Mouse (Mus musculus) kidney, adult 9 months (tissue): ENCODE measurements at regions not wholly inside any gene's neighbourhood (a gene's known extent, or its start where the extent isn't known, plus 50 kb on each side); places are given as distances from the start of the nearest gene placed in this dataset.
A peak's percentile ranks its signal among the peaks of the same experiment; 100 is the strongest.

Experiments
- DNase-seq: peaks from one replicate; pipeline ENCODE4 v3.0.0; 2022

DNA sequence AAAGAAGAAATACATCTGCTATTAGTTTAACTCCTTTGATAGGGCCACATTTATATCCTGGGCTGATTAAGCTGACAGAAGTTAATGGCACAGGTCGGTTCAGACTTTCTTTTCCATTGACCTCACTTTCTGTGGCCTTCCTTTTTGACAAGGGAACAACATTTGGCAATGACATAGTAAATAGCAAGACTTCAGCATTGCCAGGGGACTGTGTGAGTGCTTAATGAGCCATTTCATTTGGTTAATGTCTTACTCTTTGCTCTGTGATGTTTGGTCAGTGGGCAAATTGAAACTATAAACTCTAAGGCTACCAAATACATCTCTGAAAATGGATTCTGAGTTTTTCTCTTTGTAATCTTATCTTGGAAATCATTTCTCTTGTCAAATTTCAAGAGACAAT lies 1405.9 kb downstream of the Nxph1 start:
- DNase-seq, result peak; percentile 75

DNA sequence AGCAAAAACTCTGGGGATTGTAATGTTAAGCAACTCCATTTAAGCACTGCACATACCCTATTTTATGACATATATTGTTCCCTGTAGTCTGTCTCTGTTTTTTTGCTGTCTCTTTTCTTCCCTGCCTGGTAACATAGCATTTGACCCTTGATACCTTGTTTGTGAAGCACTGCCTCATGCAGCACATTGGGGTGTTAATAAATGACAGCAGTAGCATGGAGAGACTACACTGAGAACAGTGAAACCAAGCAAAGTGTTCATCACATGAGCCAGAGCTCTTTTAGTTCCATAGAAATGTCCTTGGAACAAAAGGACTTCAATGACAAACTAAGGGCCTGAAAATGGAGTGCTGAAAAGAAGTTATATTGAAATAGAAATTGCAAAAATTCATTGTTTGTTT lies 1416.9 kb downstream of the Nxph1 start:
- DNase-seq, result peak; percentile 79

DNA sequence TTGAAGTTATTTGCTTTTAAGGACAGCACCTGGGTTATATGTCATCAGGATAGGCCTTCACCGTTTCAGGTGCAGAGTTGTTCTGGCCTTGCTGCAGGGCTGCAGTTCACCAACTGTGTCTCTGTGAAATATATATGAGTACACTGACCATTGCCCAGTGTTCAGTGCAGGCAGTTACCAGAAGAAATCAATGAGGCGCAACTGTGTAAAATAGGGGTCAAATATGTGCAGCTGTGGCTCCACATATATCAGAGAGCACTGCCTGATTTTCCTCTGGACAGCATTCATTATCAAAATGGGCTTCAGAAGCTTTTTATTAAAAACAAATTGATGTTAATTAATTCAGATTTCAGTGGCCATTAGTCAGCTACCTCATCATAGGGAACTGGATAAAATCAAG lies 1426.2 kb downstream of the Nxph1 start:
- DNase-seq, result no peak

DNA sequence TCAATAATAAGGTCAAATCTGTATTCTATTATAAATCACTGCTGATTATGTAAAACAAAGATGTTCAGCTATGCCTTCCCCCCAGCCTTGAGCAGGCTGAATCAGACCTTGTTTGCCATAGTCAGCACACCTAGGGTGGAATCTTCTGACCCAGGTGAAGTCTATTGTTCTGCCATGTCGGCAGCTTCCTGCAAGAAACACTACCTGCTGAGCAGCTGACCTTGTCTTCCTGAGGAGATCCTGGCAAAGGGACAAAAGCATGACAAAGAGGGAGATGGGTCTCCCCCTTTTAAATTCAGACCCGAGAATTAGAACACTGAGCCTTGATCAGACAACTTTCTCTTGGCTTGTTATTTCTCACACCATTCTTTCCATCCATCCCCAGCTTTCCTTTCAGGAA lies 1476.4 kb downstream of the Nxph1 start:
- no peak for DNase-seq

DNA sequence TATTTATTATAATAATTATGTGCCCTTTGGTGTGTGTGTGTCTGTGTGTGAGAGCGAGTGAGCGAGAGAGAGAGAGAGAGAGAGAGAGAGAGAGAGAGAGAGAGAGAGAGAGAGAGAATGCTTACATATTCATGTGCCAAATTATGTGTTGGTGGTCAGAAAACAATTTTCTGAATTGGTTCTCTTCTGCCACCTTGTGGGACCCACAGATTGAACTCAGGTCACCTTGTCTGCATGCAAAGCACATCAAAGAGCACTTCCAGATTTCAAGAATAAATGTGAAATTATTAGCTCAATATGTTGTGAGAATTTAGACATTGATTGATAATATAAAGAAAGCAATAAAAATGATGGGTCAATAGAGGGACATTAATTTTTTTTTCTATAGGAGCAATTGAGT lies 1477.3 kb downstream of the Nxph1 start:
- peak; percentile 19 for DNase-seq

DNA sequence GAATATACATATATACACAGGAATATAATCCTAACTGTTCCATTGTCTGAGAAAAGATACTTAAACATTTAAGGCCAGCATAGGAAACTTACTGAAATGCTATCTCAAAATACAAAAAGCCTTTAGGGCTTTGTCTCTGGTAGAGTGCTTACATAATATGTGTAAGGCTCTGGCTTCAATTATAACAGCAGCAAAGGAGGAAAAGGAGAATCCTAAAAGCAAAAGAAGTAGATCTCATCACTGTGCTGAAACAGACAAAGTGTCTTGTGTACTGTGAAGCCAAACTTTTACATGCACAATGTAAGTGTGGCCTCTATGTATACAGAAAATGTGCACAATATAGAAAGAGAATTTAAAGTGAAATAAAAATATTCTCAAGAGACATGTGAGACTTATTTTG lies 1464.1 kb downstream of the Ndufa4 start:
- no peak for DNase-seq

DNA sequence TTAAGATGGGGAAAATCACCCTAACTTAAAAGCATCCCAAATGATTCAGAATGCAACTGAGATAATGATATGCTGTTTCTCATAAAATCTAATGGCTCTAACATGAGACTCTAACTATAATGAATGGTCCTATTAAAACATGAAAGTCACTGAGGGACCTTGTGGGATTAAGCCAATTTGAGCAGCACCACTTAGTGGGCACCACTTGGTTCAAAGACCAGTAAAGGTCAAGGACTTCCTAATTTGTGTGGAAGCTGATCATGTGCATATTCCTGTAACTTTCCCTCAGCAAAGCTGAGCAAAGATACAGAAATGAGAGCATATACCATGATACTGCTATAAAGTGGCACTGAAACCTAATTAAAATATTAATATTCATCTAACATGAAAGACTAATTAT lies 1451.3 kb downstream of the Ndufa4 start:
- no peak for DNase-seq

DNA sequence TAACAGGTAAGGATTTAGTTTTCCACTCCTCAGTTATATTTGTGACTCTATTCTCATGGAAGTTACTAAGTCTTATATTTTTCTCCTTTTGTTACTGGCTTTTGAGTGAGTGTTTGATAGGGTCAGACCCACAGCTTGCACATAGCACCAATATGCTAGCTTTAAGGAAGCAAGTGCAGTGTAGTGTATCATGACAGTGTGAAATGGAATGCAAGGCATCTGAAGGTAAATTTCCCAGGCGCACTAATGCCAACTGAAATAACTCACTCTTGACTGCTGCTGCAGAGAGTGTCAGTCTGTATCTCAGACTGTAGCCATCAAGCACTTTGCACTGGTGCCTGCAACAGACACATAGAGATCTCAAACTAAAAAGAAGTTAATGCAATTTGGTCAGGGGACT lies 1438.3 kb downstream of the Ndufa4 start:
- DNase-seq, result peak; percentile 2
